Mouse (Mus musculus) mouse embryonic stem cell (cell line): Measurements from ENCODE around the gene Cryba4.

ENCODE experiments used
- in situ Hi-C, 2 experiments: fragments of 300-500 bp; cut with MboI; formaldehyde crosslinking; loops; 1 replicate in 1 of 2; 3 replicates in 1 of 2; pipeline ENCODE4 v1.14.3; 2019 to 2020; ENCODE audit warnings: low sequenced_read_pairs in 2 of 2, low pct_unique_long_range_greater_than_20kb in 1 of 2, mixed read lengths in 1 of 2; ENCODE audit not compliant: unreplicated experiment in 1 of 2

Gene Cryba4

DNA sequence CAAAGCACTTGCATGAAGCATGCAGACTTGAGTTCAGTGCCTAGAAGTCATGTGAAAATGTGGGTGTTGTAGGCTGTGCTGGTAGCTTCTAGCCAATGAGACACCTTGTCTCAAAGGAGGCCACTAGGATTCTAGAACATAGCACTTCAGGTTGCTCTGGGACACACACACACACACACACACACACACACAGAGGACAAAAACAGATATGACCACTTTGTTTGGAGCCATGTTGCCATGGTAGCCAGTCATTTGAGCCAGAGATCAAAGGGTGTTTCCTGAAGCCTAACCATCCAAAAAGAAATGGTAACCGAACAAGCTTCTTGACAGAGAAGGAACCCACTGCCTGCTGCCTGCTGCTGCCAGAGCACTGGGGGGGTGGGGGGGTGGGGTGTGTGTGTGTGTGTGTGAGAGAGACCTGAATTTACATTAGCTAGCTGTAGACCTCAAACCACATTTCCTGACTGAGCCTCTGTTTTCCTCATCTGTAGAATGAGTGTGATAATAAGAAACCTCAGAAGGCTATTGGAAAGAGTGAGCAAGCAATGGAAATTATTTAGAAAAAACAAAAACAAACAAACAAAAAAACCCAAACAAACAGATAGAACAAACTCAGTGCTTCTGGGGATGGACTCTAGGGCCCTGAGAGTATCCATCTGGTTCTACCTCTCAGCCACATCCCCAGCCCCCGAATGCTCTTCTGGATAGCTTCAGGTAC is 21.6 kb upstream of the Cryba4 start:
- in situ Hi-C loops = no loop called here

DNA sequence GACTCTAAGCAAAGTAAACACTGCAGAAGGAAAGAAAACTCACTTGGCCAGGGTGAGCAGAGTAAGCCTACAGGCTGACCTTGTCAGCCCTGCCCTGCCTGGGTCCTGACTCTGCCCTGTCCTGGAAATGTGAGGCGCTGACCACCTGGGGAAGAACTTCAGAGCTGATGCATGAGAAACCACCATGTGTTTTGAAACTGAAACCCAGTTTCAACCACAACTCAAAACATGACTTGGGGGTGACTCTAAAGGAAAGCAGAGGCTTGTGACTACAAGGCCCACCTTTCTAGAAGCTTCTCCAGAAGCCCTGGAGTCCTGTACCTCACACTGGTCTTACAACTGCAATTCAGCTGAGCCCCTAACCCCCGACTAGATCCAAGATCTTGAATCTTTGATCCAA is 20.6 kb upstream of the Cryba4 start:
- in situ Hi-C loops = no loop called here

- in situ Hi-C loops = no loop called here
Observed at GRCm38 (mm10) chr5:112270764-112271541, 18.6 kb upstream of the Cryba4 start.

GRCm38 (mm10) chr5:112266011-112266777 is 13.9 kb upstream of the Cryba4 start:
- in situ Hi-C loops = no loop called here

- in situ Hi-C loops = no loop called here
Observed at GRCm38 (mm10) chr5:112265515-112265914, 13.2 kb upstream of the Cryba4 start.

DNA sequence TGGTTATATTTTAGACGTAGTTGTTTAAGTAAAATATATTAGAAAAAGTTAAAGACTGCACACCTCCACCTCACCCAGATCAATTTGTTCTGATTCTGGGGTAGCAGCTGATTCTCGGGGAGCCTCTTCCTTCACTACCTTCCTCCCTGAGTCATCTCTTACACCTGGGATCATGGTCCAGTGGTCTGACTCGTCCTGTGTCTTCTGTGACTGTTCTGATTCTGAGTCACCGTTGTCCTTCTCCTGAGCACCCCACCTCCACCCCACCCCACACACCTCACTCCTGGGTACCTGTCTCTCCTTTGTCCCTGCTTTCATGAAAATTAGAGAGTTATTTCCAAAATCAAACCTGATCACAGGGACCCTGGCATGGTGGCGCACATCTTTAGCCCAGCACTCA is 12.8 kb upstream of the Cryba4 start:
- in situ Hi-C loops = no loop called here

DNA sequence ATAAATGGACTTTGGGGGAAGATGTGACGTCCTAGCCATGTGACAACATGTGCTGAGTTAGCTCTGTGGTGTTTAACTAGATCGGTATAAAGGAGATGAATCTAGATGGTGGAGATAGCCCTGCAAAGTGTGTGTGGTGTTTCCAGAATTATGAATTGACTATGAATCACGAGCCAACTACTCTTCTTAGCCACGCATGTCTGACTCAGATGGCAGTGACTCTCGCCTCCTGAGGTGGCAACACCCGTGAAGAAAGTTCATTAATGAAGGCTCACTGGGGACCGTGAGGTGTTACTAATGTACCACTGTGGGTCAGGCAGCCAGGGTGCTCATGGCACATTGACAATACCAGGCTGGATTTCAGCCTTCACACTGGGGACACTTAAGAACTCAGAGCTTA is 11.8 kb upstream of the Cryba4 start:
- in situ Hi-C loops = no loop called here

- in situ Hi-C loops = no loop called here
Observed at GRCm38 (mm10) chr5:112260818-112261217, 8.5 kb upstream of the Cryba4 start.

DNA sequence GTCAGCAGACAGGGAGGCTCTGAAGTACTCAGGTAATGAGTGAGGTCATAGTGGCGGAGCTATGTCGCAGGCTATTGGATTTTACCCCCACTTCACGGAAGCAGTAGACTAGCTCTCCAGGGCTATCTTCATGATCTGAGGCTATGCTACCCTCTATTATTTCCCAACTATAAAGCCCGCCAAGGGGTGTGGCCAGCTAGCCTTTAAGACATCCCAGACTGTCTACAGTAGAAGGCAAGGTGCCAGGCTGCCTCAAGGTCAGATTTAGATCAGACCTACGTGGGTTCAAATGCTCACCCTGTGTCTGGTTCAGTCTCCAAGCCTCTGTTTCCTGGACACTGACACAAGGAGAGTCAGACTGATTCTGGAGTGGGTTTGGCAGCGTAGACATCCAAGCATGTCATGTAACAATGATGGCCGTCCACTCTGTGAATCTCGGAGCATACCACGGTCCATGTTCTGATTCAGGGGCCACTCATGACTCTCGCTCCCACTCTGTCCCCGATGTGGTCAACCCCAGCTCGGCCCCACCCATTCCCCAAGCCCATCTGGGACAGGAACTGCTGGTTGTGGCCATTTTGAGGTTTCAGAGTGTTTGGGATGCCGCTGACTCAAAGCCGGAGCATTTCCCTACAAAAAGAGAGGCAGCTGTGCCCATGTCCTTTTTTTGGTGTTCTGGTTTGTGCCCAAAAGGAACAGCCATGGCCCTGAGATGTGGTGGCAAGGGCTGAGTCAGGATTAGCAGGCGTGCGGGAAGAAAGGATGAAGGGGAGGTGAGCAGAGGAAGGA is 7.7 kb upstream of the Cryba4 start:
- in situ Hi-C loops = no loop called here

DNA sequence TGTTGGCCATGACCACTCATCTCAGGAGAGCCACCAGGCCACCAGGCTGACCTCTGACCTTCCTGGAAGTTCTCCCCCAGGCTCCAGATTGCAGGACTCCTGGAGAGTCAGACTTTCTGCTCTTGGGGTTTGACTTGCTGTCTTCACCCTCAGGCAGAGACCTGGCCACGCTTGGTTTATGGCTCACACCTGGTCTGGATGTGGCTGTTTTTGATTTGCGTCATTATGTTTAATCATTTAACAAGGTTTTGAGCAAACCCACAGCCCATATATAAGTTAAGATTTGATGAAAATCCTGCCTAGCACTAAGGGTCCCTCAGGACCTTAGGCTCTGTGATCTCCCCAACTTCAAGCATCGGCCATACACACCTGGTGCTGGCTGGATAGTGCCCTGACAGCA is 5.6 kb upstream of the Cryba4 start:
- in situ Hi-C loops = no loop called here

- in situ Hi-C loops = no loop called here
Observed at GRCm38 (mm10) chr5:112256457-112256856, 4.1 kb upstream of the Cryba4 start.

DNA sequence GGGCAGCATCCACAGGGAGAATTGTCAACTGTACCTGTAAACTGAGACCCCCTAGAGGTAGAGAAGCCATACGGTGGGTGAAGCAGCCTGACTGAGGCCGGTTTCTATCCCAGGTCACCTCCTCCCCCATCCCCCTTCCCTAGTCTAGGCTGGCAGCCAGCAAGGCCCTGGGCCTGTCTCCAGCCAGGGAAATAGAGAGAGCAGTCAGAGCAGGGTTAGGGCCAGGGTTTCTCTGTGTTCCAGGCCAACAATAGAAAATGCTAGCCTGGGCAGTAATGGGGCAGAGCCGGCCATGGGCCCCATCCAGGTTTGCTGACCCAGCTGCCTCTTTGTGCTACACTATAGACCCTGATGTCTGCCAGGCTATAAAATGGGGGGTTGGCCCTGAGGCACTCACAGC is 3.1 kb upstream of the Cryba4 start, which contains the start of gene Crybb1:
Gene Crybb1 (plus strand): TSS at position 390 of the 400 bp plus-strand sequence.
- in situ Hi-C loops = no loop called here

- in situ Hi-C loops = no loop called here
Observed at GRCm38 (mm10) chr5:112254282-112254806, 2.0 kb upstream of the Cryba4 start.

DNA sequence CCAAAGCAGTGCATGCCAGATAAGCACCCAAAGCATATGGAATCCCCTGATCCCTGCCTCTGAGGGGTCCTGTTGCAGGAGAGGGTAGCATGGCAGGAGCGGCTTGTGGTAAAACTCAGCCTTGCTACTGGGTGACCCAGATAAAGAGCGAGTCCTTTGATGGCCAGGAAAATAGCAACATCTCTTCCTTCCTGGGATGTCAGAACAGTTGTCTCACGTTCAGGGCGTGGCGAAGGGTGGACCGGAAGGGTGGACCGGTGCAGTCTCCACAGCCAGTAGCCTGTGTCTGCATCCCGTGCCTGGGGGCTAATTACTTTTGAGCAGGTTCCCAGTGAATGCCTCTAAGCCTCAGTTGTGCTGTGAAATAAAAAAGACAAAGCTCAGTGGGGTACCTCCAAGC is 851 bp upstream of the Cryba4 start:
- in situ Hi-C loops = no loop called here

DNA sequence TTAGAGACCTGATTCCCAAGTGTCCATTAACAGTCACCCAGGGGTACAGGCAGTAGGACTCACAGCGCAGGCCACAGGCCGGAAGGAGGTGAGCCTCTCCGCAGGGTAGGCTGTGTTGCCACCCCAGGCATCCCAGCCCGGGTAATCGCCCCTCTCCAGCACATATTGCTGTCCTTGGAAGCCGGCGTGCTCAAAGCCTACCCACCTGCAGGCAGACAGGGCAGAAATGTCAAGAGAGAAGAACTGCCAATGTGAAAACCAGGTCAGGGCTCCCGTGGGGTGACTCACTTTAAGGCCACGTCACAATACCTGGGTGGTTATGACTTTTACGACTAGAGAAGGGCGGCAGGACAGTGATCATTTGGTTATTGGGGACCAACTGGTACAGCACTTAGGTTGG is 3.2 kb downstream of the Cryba4 start:
- in situ Hi-C loops = loop anchor here (10.0 kb wide), 2 partner anchors 76 to 176 kb away; partner anchors contain the start of gene Tfip11 (in 1 of the 2)

DNA sequence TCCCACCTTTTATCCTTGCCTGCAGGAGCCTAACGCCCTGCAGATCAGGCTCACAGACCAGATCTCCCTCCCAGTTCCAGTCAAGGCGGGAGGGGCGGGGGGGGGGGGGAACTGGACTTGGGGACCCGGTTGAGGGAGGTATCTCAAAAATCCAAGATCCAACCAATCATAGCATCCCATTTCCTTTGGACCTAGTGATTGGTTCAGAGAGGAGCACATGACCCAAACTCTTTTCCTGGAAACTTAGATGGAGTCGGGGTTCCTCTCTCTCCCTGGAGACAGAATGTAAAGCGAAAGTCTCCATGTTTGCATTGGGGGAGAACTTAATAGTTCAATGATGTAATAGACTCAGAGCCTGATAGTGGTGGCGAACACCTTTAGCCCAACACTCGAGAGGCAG is 4.9 kb downstream of the Cryba4 start:
- in situ Hi-C loops = loop anchor here (10.0 kb wide), 2 partner anchors 77 to 177 kb away; partner anchors contain the start of gene Tfip11 (in 1 of the 2)

GRCm38 (mm10) chr5:112244890-112245615 is 7.3 kb downstream of the Cryba4 start:
- in situ Hi-C loops = loop anchor here (5.0 to 10.0 kb wide), 3 partner anchors 77 to 180 kb away; partner anchors contain the start of gene Tfip11 (in 1 of the 2)

DNA sequence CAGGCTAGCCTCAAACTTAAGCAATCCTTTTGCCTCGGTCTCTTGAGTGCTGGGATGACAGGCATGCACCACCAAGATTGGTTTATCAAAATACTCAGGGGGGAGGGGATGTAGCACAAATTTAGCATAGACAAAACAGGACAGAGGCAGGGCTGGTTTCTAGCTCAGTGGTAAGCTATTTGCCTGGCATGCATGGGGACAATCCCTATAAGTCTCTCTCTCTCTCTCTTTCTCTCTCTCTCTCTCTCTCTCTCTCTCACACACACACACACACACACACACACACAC is 8.1 kb downstream of the Cryba4 start:
- in situ Hi-C loops = loop anchor here (5.0 to 10.0 kb wide), 3 partner anchors 78 to 181 kb away; partner anchors contain the start of gene Tfip11 (in 1 of the 2)
